Mouse (Mus musculus) liver, embryonic 14 days (tissue): ENCODE data around the gene Avpr1a. TPM values are rescaled to one million over a fixed set of nuclear protein-coding genes. Genes with fewer than 3 reads are reported as not detected.

Experiments used
- polyA plus RNA-seq: library from polyadenylated mRNA; depleted of rRNA; stranded (reverse); fragments of >200 nt; gene quantifications from 2 replicates; pipeline ENCODE4 v1.2.3, GENCODE M21; 2012; rRNA removed

Gene Avpr1a
- 1.3 and 1.7 TPM in 2 replicates for polyA plus RNA-seq

GRCm38 (mm10) chr10:122447861-122448716 is at the start of gene Avpr1a:
Gene Avpr1a (plus strand): TSS chr10:122448499.

Other genes starting within 250 kb of the Avpr1a start
- 0.51 and 0.67 TPM in 2 replicates for gene Ppm1h, start 230.3 kb downstream of the Avpr1a start, polyA plus RNA-seq